Mouse (Mus musculus): ENCODE results near the gene Mapkapk5.

GRCm38 (mm10) chr5:121585699-121586098 is 40.0 kb upstream of the Mapkapk5 start:
- TF ChIP-seq POLR2A (IDR thresholded peaks at IDR 0.05; ENCODE audit: extremely low read depth, insufficient read depth, low read length) = no peak
- no peak for TF ChIP-seq CTCF (IDR thresholded peaks at IDR 0.05; ENCODE audit: low read depth, low read length)

Data from liver, adult 2 months (tissue).